Mouse (Mus musculus) layer of hippocampus, postnatal 36 days (tissue): ENCODE measurements around the gene Mdga1. TPM values are rescaled to one million over a fixed set of nuclear protein-coding genes. Genes with fewer than 3 reads are reported as not detected.

Experiments
- DNase-seq, 2 experiments: peaks; one replicate each; pipeline ENCODE4 v3.0.0; 2022
- total RNA-seq, 2 experiments: library from RNA; stranded (reverse); gene quantifications; 2 replicates each; pipeline ENCODE4 v1.2.3; 2021

The Mdga1 gene
- total RNA-seq, 2 experiments from 2014 or later: 65.5 to 73.2 TPM

DNA sequence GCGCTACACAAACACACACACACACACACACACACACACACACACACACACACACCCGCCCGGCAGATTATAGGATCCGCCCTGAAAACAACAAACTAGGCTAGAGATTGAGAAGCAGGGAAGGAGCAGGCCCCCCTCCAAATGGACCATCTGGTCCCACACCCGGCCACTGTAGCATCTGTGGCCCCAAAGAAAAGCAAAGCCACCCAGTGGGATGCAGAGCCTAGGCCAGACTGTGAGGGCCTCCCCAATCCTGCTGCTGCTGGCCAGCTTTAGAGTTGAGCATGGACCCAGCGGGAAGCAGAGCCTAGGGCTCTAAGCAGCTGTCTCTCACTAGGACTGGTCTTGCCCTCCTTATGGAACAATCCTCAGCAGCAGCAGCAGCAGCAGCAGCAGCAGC, 85.3 kb downstream of the Mdga1 start:
- no peak for DNase-seq

DNA sequence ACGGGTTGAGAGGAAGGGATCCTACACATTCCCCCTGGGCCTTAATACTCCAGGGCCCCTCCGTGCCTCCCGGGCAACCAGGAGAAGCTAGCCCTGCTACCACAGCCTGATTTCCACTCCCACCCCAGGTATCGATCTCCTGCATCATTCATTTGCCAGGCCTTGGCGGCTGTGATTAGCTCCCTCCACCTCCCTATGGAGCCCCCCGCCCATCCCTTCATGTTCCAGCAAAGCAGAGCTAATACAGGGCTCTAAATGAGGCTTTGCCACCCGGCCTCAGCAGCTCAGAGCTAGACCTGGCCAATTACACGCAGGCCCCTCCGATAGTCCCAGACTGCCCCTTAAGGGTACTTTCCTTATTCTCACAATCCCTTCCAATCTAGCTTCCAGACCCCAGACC, 86.5 kb downstream of the Mdga1 start:
- DNase-seq: no peak

DNA sequence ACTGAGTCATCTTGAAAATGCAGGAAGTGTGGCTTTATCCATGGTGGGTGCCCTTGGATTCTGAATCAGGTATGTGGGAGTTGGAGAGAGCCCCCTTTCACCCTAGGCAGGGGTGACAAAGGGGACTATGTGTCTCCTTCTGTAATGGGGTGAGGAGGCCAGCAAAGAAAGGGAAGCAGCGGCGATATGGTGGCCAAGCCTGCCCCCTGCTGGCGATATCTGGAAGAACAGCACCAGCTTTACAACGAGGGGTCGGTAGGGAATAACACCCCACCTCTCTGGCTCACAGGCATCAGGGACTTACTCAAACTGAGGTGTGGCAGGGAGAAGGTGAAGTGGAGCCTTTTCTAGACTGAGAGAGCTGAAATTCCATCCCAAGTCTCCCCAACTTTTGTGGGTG, 87.0 kb downstream of the Mdga1 start:
- DNase-seq: peak; percentile 66 to 69

DNA sequence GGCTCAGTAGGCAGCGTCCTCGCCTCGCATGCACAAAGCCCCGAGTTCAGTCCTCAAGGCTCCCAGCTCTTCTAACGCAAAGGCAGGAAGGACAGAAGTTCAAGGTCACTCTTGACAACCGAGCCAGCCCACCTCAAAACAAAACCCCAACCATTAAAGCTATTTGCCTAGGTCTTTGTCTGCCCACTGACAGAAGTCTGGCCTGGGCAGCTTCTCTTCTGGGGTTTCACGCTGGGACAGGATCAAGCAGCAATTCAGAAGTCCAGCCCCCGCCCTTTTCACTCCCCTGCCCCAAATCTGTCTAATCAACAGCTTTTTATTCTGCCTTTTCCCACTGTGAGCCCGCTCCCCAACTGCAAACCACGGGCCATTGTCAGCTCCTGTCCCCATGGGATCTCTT, 89.6 kb downstream of the Mdga1 start:
- DNase-seq: no peak

DNA sequence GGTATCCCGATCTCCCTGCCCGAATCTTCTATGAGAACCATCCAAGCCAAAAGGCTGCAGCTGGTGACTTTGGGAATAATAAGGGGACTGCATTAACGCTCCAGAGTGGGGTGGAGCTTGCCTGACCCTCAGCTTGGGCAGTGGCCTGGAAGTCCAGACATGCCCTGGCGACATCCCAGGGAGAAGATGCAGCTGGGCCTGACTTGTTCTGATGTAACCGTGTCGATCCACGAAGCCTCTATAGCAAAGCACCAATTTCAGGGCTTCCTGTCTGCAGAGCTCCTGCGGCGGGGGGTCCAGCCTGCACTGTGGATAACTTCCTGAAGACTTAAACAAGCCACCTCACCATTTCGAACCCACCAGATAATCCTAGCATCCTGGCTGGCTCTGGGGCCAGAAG, 90.9 kb downstream of the Mdga1 start:
- no peak for DNase-seq

DNA sequence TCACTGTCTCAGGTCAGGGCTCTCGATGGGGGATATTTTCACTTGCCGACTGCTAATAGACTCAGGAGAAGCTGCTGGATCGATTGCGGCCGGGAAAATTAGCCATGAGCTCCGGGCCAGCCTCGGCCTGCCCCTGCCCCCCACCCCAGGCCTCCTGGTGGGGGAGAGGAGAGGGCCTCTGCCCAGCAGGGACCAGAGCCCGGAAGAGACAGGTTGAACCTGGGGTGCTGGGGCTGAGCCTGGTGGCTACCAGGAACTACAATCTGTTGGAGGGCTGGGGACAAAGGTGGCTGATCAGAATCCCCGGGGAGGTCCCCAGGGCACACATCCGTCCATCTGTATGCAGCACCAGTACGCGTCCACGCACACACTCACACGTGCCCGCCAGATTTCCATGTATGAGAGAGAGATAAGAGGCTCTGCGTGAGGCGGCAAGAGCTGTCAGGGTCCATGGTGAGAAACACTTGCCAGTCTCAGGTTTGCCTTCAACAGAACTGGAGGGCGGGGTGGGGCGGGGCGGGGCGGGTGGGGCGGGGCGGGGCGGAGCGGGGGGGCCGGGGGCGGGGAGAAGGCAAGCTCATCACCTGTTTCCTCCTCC, 95.7 kb downstream of the Mdga1 start:
- DNase-seq: no peak

DNA sequence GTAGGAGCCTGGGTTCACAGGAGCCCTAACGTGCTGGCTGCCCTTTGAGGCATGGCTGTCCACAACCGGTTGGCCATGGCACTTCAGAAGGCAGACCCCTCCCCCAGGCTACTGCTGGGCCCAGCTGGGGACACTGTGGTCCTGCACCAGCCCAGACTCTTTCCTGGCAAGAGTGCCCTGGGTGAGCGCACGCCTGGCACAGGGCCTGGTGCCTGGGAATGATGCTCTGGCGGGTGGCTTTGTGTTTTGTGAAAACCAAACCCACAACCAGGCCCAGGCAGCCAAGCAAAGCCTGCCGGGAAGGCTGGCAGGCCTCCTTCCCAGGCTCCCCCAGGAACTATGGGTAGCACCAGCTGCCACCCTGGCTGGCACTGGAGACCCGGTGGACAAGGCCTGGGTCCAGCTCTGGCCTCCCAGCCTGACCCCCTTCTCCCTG, 96.3 kb downstream of the Mdga1 start:
- DNase-seq: peak; percentile 91 to 92

DNA sequence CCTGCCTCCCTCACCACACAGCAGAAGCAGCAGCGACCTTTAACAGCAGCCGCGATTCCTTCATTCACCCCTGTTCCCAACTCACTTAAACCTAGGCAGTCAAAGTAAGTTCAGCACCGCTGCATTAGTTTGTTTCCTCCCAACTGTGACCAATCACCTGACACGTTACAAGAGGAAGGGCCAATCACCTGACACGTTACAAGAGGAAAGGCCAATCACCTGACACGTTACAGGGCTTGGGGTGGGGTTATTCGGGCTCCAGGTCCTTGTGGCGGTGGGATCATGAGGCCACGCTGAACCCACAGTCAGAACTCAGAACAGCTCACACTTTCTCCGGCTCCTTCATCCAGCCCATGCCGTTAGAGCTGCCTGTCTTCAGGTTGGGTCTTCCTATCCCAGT, 99.6 kb downstream of the Mdga1 start:
- DNase-seq: no peak

DNA sequence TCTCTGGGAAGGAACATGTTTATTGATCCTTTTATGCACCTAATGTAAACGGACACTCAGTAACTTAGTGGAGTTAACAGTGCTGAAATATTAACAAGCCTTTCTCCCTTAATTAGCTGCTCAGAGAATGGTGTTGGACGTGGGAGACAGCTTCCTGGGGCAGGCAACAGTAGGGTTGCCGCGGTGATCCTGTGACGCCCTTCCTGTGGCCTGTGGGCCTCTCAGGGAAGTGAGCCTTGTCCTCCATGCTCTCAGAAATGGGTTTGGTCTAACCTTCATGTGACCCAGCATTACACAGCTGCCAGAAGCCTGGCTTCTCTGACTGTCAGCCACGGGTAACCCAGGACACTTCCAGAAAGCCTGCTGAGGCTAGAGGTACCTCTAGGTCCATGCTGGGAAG, 104.0 kb downstream of the Mdga1 start:
- DNase-seq: no peak

DNA sequence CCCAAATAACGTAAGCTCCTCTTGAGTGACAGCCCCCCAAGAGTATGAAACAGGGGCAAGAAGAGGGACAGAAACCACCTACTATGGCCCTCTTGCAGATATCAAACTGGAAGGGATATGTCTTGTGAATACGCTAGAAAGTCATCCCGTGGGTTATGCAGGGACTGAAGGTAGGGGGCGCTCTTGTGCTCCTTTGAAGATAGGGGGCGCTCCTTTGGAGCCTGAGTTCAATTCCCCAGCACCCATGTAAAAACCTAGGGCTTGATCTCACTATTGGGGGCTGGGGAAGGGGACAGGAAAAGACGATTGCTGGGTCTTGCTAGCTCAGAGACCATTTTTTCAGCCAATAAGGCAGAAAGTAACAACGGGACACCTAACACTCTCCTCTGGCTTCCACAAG, 105.4 kb downstream of the Mdga1 start:
- DNase-seq: no peak

DNA sequence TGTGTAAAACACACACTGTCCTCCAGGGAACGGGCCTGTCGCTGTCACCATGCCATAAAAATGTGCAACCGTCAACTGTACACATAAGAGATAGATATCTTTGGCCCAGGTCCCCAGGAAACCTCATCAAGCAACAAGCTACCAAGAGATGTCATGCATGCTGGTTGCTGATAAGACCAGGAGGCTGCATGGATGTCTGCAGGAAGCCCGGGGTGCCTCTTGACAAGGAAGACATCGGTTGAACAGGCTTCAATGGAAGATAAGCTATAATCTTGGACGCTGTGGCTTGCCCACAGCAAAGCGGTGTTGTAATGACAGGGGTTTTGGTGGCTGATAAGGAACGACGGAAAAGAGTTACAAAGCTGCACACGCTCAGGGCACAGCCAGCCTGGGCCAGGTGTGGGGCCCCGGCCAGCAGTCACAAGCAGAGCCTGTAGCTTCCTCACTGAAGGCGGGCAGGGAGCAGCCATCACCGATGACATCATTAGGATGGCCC, 110.1 kb downstream of the Mdga1 start:
- DNase-seq: no peak

DNA sequence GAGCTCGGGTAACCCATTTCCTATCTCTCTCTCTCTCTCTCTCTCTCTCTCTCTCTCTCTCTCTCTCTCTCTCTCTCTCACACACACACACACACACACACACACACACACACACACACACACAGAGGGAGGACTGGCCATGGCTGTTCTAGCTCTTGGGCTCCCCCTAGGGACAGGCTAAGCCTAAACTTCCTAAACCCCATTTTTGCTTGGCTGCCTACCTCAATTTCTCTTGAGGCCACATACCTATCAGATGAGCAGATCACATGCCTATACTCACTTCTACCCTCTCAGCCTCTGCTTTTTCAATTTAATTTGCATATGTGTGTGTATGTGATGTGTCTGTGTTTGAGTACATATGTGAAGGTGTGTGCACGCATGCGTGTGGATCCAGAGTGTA, 111.1 kb downstream of the Mdga1 start:
- no peak for DNase-seq

DNA sequence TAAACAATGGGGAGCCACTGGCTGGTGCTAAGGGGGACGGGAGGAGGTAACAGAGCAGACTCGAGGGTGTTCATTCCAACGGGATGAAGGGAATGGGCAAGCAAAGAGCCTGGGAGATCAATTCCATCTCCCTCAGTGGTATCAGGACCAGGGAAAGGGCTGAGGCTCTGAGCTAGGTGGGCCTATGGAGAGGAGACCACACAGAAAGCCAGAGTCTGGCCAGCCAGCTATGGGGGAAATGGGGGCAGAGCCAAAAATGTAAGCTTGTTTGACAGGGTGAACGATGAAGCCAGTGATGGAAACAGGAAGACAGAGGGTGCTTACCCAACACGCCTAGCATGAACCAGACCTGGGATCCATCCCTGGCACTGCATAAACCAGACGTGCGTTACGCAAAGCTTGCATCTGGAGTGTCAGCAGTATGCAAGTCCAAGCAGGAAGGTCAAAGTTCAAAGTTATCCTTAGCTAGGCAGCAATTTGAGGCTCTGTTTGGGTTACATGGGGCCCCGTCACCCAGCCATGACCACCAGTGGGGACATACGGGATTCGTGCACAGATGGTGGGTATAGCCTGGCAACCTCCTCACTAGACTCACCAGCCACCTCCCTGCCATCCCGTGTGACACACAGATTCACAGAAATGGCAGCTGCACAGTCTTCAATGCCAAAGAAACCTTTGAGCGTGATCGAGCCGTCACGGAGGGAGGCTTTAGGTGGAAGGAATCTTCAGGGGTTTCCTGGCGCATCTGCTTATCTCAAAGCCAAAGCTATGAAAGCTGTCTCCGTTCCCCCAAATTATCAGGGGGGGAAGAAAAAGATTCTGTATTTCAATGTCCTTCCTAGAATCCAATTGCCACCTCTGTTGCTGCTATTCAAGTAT, 113.9 kb downstream of the Mdga1 start:
- no peak for DNase-seq

DNA sequence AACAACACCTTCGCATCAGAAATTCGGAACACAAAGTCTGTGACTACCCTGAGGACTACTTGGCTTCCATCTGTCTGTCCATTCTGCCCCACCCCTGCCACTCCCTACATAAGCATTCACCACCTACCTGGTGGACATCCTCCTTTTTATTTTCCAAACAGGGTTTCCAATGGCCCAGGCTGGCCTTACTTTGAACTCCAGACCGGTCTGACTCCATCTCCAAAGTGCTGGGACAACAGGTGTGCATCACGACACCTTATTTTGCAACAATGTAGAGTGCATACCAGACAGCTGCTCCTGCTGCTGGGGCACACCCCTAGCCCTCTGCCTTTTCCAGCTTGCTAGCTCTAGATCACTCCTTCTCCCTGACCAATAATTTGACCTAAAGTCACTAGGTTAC, 115.1 kb downstream of the Mdga1 start:
- no peak for DNase-seq

DNA sequence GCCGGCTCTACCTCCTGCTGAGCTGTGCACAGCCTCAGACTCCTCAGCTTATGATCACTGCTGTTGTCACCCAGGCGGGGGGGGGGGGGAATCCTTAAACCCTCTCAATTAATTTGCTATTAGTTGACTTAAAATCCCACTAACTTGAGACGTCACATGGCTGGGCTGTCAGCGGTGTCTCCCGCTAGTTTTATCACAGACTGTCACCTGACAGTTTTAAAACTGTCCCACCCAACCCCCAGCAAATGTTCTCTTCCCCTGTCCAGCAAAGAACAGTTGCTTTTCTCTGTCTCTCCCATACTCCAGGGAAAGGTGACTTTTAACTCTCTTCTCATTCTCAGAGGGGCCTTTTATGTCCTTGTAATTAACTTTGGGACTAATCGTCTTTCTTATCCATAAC, 115.5 kb downstream of the Mdga1 start:
- no peak for DNase-seq

DNA sequence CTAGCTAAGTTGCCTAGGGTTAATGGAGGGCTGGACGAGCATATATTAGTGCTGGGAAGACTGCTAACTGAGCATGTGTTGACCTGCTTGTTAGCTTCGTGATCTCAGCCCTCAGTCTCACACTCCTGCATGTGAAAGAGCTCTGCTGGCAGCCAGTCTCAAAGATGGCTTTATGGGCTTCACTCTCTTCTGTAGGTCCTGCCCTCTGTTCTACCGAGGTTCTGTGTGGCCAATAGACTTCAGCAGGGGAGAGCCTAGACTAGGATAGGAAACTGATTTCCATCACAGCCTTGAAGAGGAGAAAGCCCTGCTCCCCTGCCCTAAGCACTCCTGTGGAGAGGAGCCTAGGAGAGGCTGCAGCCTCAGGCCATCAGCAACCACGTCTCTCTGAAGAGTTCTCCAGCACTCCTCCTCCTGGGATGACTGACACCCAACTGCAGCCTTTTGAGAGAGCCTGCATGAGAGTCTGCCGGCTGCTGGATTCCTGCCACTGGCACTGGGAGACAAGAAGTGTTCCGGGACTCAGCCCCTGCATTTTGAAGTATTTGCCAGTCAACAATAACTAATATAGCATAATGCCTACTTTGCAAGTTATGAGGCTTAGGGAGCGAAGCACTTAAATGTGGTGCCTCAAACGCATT, 116.9 kb downstream of the Mdga1 start:
- peak; percentile 44 to 45 for DNase-seq

DNA sequence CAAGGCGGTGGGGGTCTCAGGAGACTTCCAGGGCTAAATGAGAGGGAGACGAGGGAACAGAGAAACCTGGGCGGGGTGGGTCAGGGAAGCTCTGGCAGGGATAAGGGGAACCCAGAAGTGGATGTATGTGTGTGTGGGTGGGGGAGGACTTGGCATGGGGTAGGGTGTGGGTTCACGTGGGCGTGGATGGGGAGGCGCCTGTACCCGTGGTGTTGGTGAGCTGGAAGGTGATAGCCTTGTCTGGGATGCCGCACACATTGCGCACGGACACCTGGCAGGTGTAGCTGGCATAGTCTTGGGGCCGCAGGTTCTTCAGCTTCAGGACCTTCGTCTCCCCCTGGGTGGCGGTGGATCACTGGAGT, 120.5 kb downstream of the Mdga1 start:
- no peak for DNase-seq

DNA sequence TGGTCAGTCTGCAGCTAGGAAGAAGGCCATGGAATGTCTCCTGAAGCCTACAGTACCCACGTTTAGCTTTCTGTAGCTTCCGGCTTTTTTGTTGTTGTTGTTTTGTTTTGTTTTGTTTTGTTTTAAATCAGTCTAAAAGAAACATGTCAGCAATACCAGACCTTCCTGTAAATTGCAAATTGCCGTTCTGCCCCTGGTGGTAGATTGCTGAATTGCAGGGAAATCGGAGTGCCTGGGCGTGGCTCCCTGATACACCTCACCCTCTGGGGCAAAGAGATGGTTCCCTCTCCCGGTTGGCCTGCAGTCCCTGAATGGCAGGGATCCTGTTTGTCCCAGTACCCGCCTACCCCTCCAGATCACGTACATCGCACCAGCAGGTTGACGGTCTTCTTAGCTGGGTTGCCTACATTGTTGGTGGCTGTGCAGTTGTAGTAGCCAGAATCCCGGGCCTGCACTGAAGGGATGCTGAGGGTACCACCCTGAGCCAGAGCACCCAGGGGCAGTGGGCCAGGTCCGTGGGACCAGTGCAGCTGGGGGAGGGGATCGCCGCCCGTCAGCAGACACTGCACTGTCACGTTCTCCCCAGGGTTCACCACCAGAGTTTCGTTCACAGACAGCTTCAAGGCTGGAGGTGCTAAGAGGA, 121.0 kb downstream of the Mdga1 start:
- DNase-seq: peak; percentile 62 to 67

DNA sequence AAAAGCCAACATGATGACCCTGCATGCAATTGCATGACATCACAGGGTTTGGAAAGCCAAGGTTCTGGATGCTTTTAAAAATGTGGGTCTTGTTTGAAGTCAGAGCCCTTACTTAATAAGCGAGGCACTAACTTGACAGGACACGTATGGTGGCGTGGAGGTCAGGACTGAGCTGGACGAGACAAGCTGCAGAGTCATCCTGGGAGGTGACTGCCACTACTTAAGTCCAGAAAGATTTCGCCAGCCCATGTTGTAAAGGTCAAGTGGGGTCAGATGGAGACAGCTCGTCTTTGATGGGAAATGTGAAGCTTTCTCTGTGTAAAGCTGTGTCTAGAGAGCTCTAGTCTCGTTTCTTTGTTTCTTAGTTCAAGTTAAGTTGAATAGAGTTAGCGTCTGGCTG, 122.6 kb downstream of the Mdga1 start:
- no peak for DNase-seq

DNA sequence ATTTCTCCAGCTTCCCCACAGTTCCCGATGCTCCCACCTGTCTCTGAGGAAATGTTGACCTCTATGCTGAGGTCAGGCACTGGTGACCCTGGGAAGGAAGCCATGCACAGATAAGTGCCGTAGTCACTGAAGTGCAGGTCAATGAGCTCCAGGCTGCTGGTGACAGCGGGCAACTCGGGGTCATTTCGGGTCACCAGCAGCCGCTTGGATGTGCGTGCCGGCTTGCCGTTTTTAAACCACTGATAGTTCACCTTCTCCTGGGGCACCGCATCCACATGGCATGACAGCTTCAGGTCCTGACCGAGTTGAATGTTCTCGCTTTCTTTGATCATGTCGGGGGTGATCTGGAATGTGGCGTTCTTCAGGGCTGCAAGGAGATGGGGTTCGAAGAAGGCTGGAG, 123.6 kb downstream of the Mdga1 start:
- DNase-seq: no peak

DNA sequence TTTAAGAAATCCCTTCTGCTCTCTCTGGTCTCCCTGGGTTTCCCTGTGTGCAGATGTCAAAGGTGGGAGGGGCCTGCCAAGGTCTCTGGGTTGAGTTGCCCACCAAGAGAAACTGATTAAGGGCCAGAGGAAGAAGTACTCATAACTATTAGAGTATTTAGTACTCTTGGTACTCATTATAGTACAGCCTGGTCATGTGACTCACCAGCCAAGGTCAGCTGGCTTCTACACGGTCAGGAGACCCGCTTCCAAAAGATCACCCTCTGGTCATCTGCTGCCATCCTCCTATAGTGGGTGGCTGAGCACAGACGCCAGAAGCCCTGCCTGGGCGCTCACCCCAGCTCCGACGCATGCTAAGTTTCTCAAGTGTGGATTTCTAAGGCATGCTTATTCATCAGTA, 124.9 kb downstream of the Mdga1 start:
- no peak for DNase-seq

DNA sequence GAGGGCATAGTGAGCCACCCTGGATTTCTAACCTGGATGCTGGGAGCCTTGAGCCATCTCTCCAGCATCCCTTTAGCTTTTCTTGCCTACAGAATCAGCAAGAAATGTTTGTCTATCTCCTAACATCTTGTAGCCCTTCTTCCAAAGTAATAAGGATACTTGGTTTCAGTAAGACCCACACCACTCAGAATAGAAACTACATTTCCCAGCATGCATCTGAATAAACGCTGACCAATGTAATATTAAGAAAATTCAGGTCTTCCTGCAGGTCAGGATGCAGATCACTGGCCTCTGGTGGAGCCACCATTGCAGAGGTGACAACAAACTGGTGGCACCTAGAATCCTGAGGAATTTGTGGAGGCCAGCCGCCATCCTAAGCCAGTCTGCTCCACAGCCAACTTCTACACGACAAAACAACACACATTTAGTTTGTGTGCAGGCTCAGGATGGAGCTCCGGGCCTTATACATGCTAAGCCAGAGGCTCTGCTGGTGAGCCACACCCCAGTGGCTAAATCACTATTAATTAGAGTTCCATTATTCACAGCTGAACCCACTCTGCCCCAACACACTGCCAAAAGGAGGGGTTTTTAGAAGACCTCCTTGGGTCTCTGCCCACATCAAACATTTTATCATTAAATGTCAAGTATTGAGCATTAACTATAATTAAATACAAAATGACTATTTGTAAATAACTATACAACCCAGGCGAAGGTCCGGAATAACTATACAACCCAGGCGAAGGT, 126.3 kb downstream of the Mdga1 start:
- DNase-seq: no peak
